Mouse (Mus musculus) myocyte (in vitro differentiated cells): ENCODE data around the gene Ptprg.

Experiments used
- CEBPB ChIP-seq: IDR thresholded peaks from 2 replicates; pipeline ENCODE4 v1.6.1; 2011; ENCODE audit warnings: mild to moderate bottlenecking, moderate library complexity; ENCODE audit not compliant: poor library complexity, insufficient read depth, severe bottlenecking
- E2F4 ChIP-seq: IDR thresholded peaks from one replicate; pipeline ENCODE4 v1.6.1; 2011; ENCODE audit warnings: mild to moderate bottlenecking, control low read depth, moderate library complexity; ENCODE audit not compliant: insufficient read depth
- MAX ChIP-seq: IDR thresholded peaks from one replicate; pipeline ENCODE4 v1.6.1; 2011; ENCODE audit warnings: low read depth, mild to moderate bottlenecking, control low read depth
- POLR2A ChIP-seq: IDR thresholded peaks from one replicate; pipeline ENCODE4 v1.6.1; 2011; ENCODE audit warnings: low read depth, mild to moderate bottlenecking, control low read depth, moderate library complexity; ENCODE audit not compliant: insufficient read length
- POLR2AphosphoS2 ChIP-seq: IDR thresholded peaks from one replicate; pipeline ENCODE4 v1.6.1; 2011; ENCODE audit warnings: low read depth, control low read depth; ENCODE audit not compliant: insufficient read length
- TCF12 ChIP-seq: IDR thresholded peaks from one replicate; pipeline ENCODE4 v1.6.1; 2011; ENCODE audit warnings: mild to moderate bottlenecking, control low read depth; ENCODE audit not compliant: poor library complexity, insufficient read depth, severe bottlenecking
- USF1 ChIP-seq: IDR thresholded peaks from one replicate; pipeline ENCODE4 v1.6.1; 2011; ENCODE audit warnings: low read depth, mild to moderate bottlenecking, control low read depth, moderate library complexity

- TF ChIP-seq POLR2A (no peak), MAX (no peak), POLR2AphosphoS2 (no peak), CEBPB (no peak), USF1 (no peak), E2F4 (no peak), TCF12 (no peak)
Observed at GRCm38 (mm10) chr14:12206138-12206537, 652.8 kb downstream of the Ptprg start.
